Mouse (Mus musculus) limb, embryonic 15.5 days (tissue): Measurements from ENCODE around the gene Megf11. TPM values are rescaled to one million over a fixed set of nuclear protein-coding genes. Genes with fewer than 3 reads are reported as not detected.

Experiments used
- ATAC-seq: fragments of 200-750 bp; cut with Nextera tagmentation; 2 replicates; pipeline ENCODE4 v1.8.0; 2017; ENCODE audit warnings: low read depth, moderate TSS enrichment; ENCODE audit not compliant: insufficient number of reproducible peaks, low FRiP score, low TSS enrichment
- H3K27ac ChIP-seq: fragments of 300-500 bp; sonication (generic); 2 replicates; pipeline ENCODE4 v1.5.1; 2015; ENCODE audit warnings: moderate library complexity, mild to moderate bottlenecking, inconsistent platforms
- H3K27me3 ChIP-seq: fragments of 300-500 bp; sonication (generic); 2 replicates; pipeline ENCODE4 v1.6.1; 2015; ENCODE audit warnings: inconsistent platforms
- H3K36me3 ChIP-seq: fragments of 300-500 bp; sonication (generic); 2 replicates; pipeline ENCODE4 v1.6.1; 2015; ENCODE audit warnings: inconsistent platforms
- H3K4me1 ChIP-seq: fragments of 300-500 bp; sonication (generic); 2 replicates; pipeline ENCODE4 v1.6.1; 2015; ENCODE audit warnings: inconsistent platforms
- H3K4me2 ChIP-seq: fragments of 300-500 bp; sonication (generic); 2 replicates; pipeline ENCODE4 v1.6.1; 2015; ENCODE audit warnings: mild to moderate bottlenecking, inconsistent platforms
- H3K4me3 ChIP-seq: fragments of 300-500 bp; sonication (generic); 2 replicates; pipeline ENCODE4 v1.5.1; 2015; ENCODE audit warnings: mild to moderate bottlenecking, inconsistent platforms
- H3K9ac ChIP-seq: fragments of 300-500 bp; sonication (generic); 2 replicates; pipeline ENCODE4 v1.6.1; 2015; ENCODE audit warnings: inconsistent platforms
- H3K9me3 ChIP-seq: fragments of 300-500 bp; sonication (generic); 2 replicates; pipeline ENCODE4 v1.6.1; 2016; ENCODE audit warnings: inconsistent platforms
- WGBS: fragments of 180-500 bp; shearing (Covaris S2); methylation state at CpG from one replicate; pipeline ENCODE4 v1.1.7; 2015; 5-methylcytosine and 5-hydroxymethylcytosine counted together
- polyA plus RNA-seq: library from polyadenylated mRNA; unstranded; fragments of >200 nt; fragmentation: Nextera tagmentation; extraction: Ambion mirVana; gene quantifications from 2 replicates; pipeline ENCODE4 v1.2.1, GENCODE M21; 2015

Gene Megf11
- polyA plus RNA-seq, 1 experiment from 2014 or later: 0.83 TPM

DNA sequence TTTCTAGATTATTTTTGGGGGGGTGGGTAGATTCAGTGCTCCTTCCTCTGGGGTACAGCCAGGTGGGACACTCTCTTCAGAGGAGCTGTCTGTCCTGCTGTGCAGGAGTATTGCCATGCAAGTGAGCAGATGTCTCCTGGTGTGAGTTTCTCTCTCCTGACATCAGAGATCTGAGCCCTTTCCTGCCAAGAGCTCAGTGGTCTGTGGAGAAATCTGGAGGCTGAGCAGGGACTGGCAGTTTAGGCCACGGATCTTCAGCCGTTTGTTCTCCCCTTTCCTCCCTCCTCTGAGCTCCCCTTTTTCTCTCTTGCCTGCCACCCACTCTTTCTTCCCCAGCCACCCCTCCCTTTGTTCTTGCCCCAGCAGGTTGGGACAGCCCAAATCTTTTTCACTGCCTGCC, 264.5 kb downstream of the Megf11 start:
- H3K4me1 ChIP-seq: no peaks in the 10 kb centered on the region
- no peak overlapping the region for H3K4me3 ChIP-seq
- no peak for ATAC-seq
- no peaks in the 10 kb centered on the region for H3K9me3 ChIP-seq
- no peaks in the 10 kb centered on the region for H3K27me3 ChIP-seq
- no peak overlapping the region for H3K4me2 ChIP-seq
- no peaks in the 10 kb centered on the region for H3K36me3 ChIP-seq
- no peak overlapping the region for H3K9ac ChIP-seq
- no peak overlapping the region for H3K27ac ChIP-seq
- 13% methylated on average over 2 of the region's 2 CpGs for WGBS

DNA sequence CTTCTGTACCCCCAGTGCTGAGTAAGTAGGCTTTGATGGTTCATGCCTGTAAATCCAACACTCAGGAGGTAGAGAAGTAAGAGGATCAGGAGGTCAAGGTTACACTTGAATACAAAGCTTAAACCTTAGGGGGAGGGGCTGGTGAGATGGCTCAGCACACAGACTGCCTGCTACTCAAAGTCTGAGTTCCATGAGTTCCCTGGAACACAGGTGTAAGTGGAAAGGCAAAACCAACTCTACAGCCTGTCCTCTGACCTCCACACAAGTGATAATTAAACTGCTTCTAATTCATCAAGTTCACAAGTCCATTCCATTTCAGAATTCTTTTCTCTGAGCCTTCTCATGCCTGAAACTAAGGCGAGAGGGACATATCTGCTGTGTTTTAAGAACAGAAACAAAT, 265.8 kb downstream of the Megf11 start:
- WGBS: 82% methylated on average over 1 of the region's 1 CpGs
- Histone ChIP-seq H3K4me2 (no peak overlapping the region), H3K27me3 (no peaks in the 10 kb centered on the region), H3K4me3 (no peak overlapping the region), H3K9ac (no peak overlapping the region), H3K36me3 (no peaks in the 10 kb centered on the region), H3K4me1 (no peaks in the 10 kb centered on the region), H3K9me3 (no peaks in the 10 kb centered on the region), H3K27ac (no peak overlapping the region)
- no peak for ATAC-seq

DNA sequence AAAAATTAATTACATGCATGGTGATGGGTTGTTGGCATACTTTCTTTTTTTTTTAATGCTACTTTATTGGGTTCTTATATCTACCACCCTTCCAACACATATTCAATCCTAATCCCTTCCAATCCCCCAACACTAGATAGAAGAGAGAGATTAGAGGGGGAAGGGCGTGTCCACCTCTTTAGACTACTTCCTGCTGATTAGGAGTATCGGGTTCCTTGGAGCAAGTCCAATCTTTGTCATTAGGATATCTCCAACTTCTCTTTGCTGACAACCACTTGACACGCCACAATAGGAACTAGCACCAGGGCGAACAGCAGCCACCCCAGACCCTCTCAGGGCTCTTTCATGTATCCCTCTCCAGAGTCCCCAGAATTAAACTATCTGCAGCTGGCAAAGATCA, 266.3 kb downstream of the Megf11 start:
- Histone ChIP-seq H3K9me3 (no peaks in the 10 kb centered on the region), H3K4me3 (no peak overlapping the region), H3K9ac (no peak overlapping the region), H3K36me3 (no peaks in the 10 kb centered on the region), H3K4me2 (no peak overlapping the region), H3K4me1 (no peaks in the 10 kb centered on the region), H3K27ac (no peak overlapping the region), H3K27me3 (no peaks in the 10 kb centered on the region)
- ATAC-seq: no peak
- WGBS: 61% methylated on average over 4 of the region's 4 CpGs

- no peak overlapping the region for H3K9ac ChIP-seq
- H3K9me3 ChIP-seq: no peaks in the 10 kb centered on the region
- 57% methylated on average over 2 of the region's 2 CpGs for WGBS
- H3K27me3 ChIP-seq: no peaks in the 10 kb centered on the region
- H3K36me3 ChIP-seq: no peaks in the 10 kb centered on the region
- H3K4me2 ChIP-seq: no peak overlapping the region
- ATAC-seq: no peak
- H3K4me1 ChIP-seq: no peaks in the 10 kb centered on the region
- H3K4me3 ChIP-seq: no peak overlapping the region
- no peak overlapping the region for H3K27ac ChIP-seq
Observed at GRCm38 (mm10) chr9:64652138-64652537, 266.7 kb downstream of the Megf11 start.

DNA sequence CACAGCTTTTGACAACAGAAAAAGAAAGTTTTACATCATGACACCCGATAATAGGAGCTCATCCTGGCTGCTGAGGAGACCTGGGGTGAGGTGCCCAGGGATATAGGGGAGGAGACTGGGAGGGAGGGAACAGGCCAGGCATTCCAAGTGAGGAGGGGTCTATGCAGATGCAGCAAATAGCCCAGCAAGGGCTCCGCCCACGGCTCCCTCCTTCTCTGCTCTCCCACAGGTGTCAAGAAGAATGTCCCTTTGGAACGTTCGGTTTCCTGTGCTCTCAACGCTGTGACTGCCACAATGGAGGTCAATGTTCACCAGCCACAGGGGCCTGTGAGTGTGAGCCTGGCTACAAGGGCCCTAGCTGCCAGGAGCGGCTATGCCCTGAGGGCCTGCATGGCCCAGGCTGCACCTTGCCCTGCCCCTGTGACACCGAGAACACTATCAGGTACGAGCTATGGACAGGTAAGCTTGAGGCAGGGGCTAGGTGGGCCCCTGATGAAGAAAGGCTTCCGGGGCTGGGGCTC, 267.5 kb downstream of the Megf11 start:
- WGBS: 53% methylated on average over 10 of the region's 10 CpGs
- no peak for ATAC-seq
- Histone ChIP-seq H3K36me3 (no peaks in the 10 kb centered on the region), H3K4me3 (no peak overlapping the region), H3K4me1 (no peaks in the 10 kb centered on the region), H3K9ac (no peak overlapping the region), H3K27me3 (no peaks in the 10 kb centered on the region), H3K9me3 (no peaks in the 10 kb centered on the region), H3K4me2 (no peak overlapping the region), H3K27ac (no peak overlapping the region)

- Histone ChIP-seq H3K36me3 (no peaks in the 10 kb centered on the region), H3K4me1 (no peaks in the 10 kb centered on the region), H3K9me3 (no peaks in the 10 kb centered on the region), H3K4me3 (no peak overlapping the region), H3K27ac (no peak overlapping the region), H3K27me3 (no peaks in the 10 kb centered on the region), H3K9ac (no peak overlapping the region), H3K4me2 (no peak overlapping the region)
- ATAC-seq: no peak
- WGBS: 90% methylated on average over 10 of the region's 10 CpGs
Observed at GRCm38 (mm10) chr9:64654723-64655122, 269.3 kb downstream of the Megf11 start.

GRCm38 (mm10) chr9:64656613-64657012, 271.2 kb downstream of the Megf11 start:
- Histone ChIP-seq H3K27me3 (no peaks in the 10 kb centered on the region), H3K27ac (no peak overlapping the region), H3K9ac (no peak overlapping the region), H3K4me1 (no peaks in the 10 kb centered on the region), H3K4me2 (no peak overlapping the region), H3K36me3 (no peaks in the 10 kb centered on the region), H3K4me3 (no peak overlapping the region), H3K9me3 (no peaks in the 10 kb centered on the region)
- no peak for ATAC-seq
- WGBS: 77% methylated on average over 5 of the region's 5 CpGs

GRCm38 (mm10) chr9:64660222-64660621, 274.8 kb downstream of the Megf11 start:
- H3K4me1 ChIP-seq: no peaks in the 10 kb centered on the region
- H3K27ac ChIP-seq: no peak overlapping the region
- WGBS: 78% methylated on average over 7 of the region's 7 CpGs
- no peak overlapping the region for H3K4me3 ChIP-seq
- no peak overlapping the region for H3K9ac ChIP-seq
- H3K9me3 ChIP-seq: no peaks in the 10 kb centered on the region
- H3K27me3 ChIP-seq: no peaks in the 10 kb centered on the region
- H3K36me3 ChIP-seq: no peaks in the 10 kb centered on the region
- no peak for ATAC-seq
- H3K4me2 ChIP-seq: no peak overlapping the region

GRCm38 (mm10) chr9:64664612-64665011, 279.2 kb downstream of the Megf11 start:
- no peak for ATAC-seq
- Histone ChIP-seq H3K4me3 (no peak overlapping the region), H3K27me3 (no peaks in the 10 kb centered on the region), H3K9ac (no peak overlapping the region), H3K27ac (no peak overlapping the region), H3K4me2 (no peak overlapping the region), H3K36me3 (no peaks in the 10 kb centered on the region), H3K9me3 (no peaks in the 10 kb centered on the region), H3K4me1 (no peaks in the 10 kb centered on the region)
- WGBS: 9% methylated on average over 1 of the region's 1 CpGs

GRCm38 (mm10) chr9:64666549-64666948, 281.1 kb downstream of the Megf11 start:
- Histone ChIP-seq H3K27me3 (no peaks in the 10 kb centered on the region), H3K9ac (no peak overlapping the region), H3K4me2 (no peak overlapping the region), H3K9me3 (no peaks in the 10 kb centered on the region), H3K4me3 (no peak overlapping the region), H3K27ac (no peak overlapping the region), H3K4me1 (no peaks in the 10 kb centered on the region), H3K36me3 (no peaks in the 10 kb centered on the region)
- ATAC-seq: no peak
- WGBS: 32% methylated on average over 4 of the region's 4 CpGs

GRCm38 (mm10) chr9:64667513-64667912, 282.1 kb downstream of the Megf11 start:
- Histone ChIP-seq H3K9ac (no peak overlapping the region), H3K27ac (no peak overlapping the region), H3K4me2 (no peak overlapping the region), H3K4me1 (no peaks in the 10 kb centered on the region), H3K9me3 (no peaks in the 10 kb centered on the region), H3K36me3 (no peaks in the 10 kb centered on the region), H3K4me3 (no peak overlapping the region), H3K27me3 (no peaks in the 10 kb centered on the region)
- no peak for ATAC-seq
- WGBS: 13% methylated on average over 5 of the region's 5 CpGs

DNA sequence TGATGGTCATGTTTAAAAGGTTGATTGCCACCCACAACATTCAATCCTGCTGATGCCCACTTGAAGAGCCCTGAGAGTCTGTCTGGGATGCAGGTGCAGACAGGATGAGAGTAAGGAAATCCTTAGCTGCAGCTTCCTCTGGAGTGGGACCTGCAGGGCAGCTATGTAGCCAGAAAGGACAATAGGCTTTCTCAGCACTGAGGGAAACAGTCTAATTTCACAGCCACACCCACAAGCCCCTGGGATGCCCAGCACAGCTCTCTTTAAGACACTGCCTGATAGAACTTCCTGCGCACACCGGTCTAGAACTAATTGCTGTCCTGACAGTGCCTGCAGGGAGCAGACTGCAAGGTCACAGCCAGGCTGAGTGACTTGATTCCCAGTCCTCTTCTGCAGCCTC, 282.6 kb downstream of the Megf11 start:
- H3K27me3 ChIP-seq: no peaks in the 10 kb centered on the region
- no peaks in the 10 kb centered on the region for H3K36me3 ChIP-seq
- no peaks in the 10 kb centered on the region for H3K4me1 ChIP-seq
- H3K4me3 ChIP-seq: no peak overlapping the region
- H3K27ac ChIP-seq: no peak overlapping the region
- WGBS: 81% methylated on average over 2 of the region's 2 CpGs
- no peak overlapping the region for H3K4me2 ChIP-seq
- no peak overlapping the region for H3K9ac ChIP-seq
- ATAC-seq: no peak
- H3K9me3 ChIP-seq: no peaks in the 10 kb centered on the region
